Mouse (Mus musculus) gastrocnemius, postnatal 4 days (tissue): ENCODE data around the gene Esr1. TPM values are rescaled to one million over a fixed set of nuclear protein-coding genes. Genes with fewer than 3 reads are reported as not detected.

Experiments
- total RNA-seq, 2 experiments: library from RNA; stranded (reverse); gene quantifications; 2 replicates each; pipeline ENCODE4 v1.2.3; 2021

Gene Esr1
- total RNA-seq, 2 experiments from 2014 or later = 25.3 to 32.6 TPM

Other genes with a start within 250 kb of the Esr1 start
- 1 to 10 TPM; 7.8 to 8.0 TPM for gene Zbtb2, start 223.5 kb upstream of the Esr1 start, total RNA-seq
- gene Rmnd1, start 179.2 kb upstream of the Esr1 start, total RNA-seq = 10 to 100 TPM; 24.6 to 34.3 TPM
- 10 to 100 TPM; 11.1 to 12.5 TPM for gene Armt1, start 179.1 kb upstream of the Esr1 start, total RNA-seq
- gene Ccdc170, start 129.1 kb upstream of the Esr1 start, total RNA-seq = under 1 TPM; 0.34 to 0.39 TPM